Mouse (Mus musculus): ENCODE measurements around the gene Dhx40. TPM values are rescaled to one million over a fixed set of nuclear protein-coding genes. Genes with fewer than 3 reads are reported as not detected.

Gene Dhx40
- polyA plus RNA-seq, 1 experiment from 2014 or later, result 10.4 TPM

DNA sequence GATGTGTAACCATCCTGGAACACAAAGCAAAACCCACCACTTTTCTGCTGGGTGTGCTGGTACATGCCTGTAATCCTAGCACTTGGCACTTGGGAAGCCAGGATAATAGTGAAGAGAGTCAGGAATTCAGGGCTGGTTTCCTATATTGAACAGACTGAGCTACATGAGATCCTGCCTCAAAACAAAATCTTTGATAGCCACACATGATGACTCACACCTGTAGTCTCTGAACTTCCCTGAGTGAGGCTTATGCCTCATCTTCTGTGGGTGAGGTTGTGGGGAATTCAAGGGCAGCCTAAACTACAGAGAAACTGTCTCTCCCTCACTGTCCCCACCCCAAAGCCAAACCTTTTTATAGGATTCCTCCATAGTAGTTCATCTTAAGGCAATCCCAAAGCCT lies 47.2 kb downstream of the Dhx40 start:
- Histone ChIP-seq H3K4me3 (ENCODE audit: low read depth, low read length) (no peak overlapping the region), H3K4me2 (ENCODE audit: low read depth, low read length) (no peak overlapping the region), H3K27me3 (ENCODE audit: control insufficient read depth, insufficient read depth, low read depth, low read length) (no peaks in the 10 kb centered on the region), H3K36me3 (ENCODE audit: control insufficient read depth, insufficient read depth) (no peaks in the 10 kb centered on the region), H3K9ac (ENCODE audit: low read depth, low read length) (no peak overlapping the region), H3K4me1 (ENCODE audit: control insufficient read depth, low read depth, low read length) (peaks cover 22% of the 10 kb centered on the region), H3K27ac (ENCODE audit: low read length) (no peak overlapping the region), H3K9me3 (replicated peaks; ENCODE audit: control insufficient read depth, low read length) (no peaks in the 10 kb centered on the region)
- ATAC-seq (ENCODE audit: low read depth), result no peak

- 61% methylated on average over 2 of the region's 2 CpGs for WGBS (ENCODE audit: insufficient replicate concordance)
- H3K27ac ChIP-seq (ENCODE audit: low read length), result peak overlapping the region; percentile 100; the same call in 1 of the 2 replicates
- peaks cover 26% of the 10 kb centered on the region for H3K4me1 ChIP-seq (ENCODE audit: control insufficient read depth, low read depth, low read length)
- H3K9ac ChIP-seq (ENCODE audit: low read depth, low read length), result no peak overlapping the region
- H3K9me3 ChIP-seq (replicated peaks; ENCODE audit: control insufficient read depth, low read length), result no peaks in the 10 kb centered on the region
- no peaks in the 10 kb centered on the region for H3K36me3 ChIP-seq (ENCODE audit: control insufficient read depth, insufficient read depth)
- no peak overlapping the region for H3K4me2 ChIP-seq (ENCODE audit: low read depth, low read length)
- no peak for ATAC-seq (ENCODE audit: low read depth)
- H3K4me3 ChIP-seq (ENCODE audit: low read depth, low read length), result no peak overlapping the region
- H3K27me3 ChIP-seq (ENCODE audit: control insufficient read depth, insufficient read depth, low read depth, low read length), result no peaks in the 10 kb centered on the region
These were observed 47.7 kb downstream of the Dhx40 start for GRCm38 (mm10) chr11:86759886-86760285.

GRCm38 (mm10) chr11:86759226-86759625 lies 48.3 kb downstream of the Dhx40 start:
- peak overlapping the region; percentile 90 for H3K4me2 ChIP-seq (ENCODE audit: low read depth, low read length)
- H3K4me1 ChIP-seq (ENCODE audit: control insufficient read depth, low read depth, low read length), result peaks cover 30% of the 10 kb centered on the region
- H3K9ac ChIP-seq (ENCODE audit: low read depth, low read length), result peak overlapping the region; percentile 97
- ATAC-seq (ENCODE audit: low read depth), result no peak
- H3K27me3 ChIP-seq (ENCODE audit: control insufficient read depth, insufficient read depth, low read depth, low read length), result no peaks in the 10 kb centered on the region
- WGBS (ENCODE audit: insufficient replicate concordance), result 76% methylated on average over 1 of the region's 1 CpGs
- peak overlapping the region; percentile 100 for H3K27ac ChIP-seq (ENCODE audit: low read length)
- no peaks in the 10 kb centered on the region for H3K36me3 ChIP-seq (ENCODE audit: control insufficient read depth, insufficient read depth)
- H3K4me3 ChIP-seq (ENCODE audit: low read depth, low read length), result no peak overlapping the region
- no peaks in the 10 kb centered on the region for H3K9me3 ChIP-seq (replicated peaks; ENCODE audit: control insufficient read depth, low read length)

DNA sequence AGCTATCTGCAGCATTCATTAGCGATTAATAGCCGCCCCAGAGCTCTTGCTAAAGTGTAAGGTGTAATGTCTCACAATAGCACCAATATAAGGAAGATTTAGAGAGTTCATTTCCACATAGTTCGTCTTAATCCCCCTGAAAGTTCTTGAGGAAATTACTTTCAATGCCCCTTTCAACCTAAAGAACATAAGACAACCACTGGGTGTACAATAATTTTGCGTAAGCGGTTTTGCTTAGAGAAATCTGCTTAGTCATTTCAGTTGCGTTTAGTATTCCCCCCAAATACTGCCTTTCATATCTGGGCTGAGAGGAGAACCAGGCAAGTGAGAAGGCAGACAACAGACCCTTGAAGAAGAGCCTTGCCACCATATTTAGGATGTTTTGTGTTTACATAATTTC lies 49.0 kb downstream of the Dhx40 start:
- H3K27me3 ChIP-seq (ENCODE audit: control insufficient read depth, insufficient read depth, low read depth, low read length), result no peaks in the 10 kb centered on the region
- H3K9ac ChIP-seq (ENCODE audit: low read depth, low read length), result peak overlapping the region; percentile 97
- WGBS (ENCODE audit: insufficient replicate concordance), result 6% methylated on average over 6 of the region's 6 CpGs
- 0 out of 2 replicates have a peak, but pooled peaks cover under 1% of the 10 kb centered on the region for H3K36me3 ChIP-seq (ENCODE audit: control insufficient read depth, insufficient read depth)
- H3K4me1 ChIP-seq (ENCODE audit: control insufficient read depth, low read depth, low read length), result peaks cover 37% of the 10 kb centered on the region
- H3K4me3 ChIP-seq (ENCODE audit: low read depth, low read length), result peak overlapping the region; percentile 93
- ATAC-seq (ENCODE audit: low read depth), result peak; percentile 9; the same call in 1 of the 2 replicates
- H3K9me3 ChIP-seq (replicated peaks; ENCODE audit: control insufficient read depth, low read length), result no peaks in the 10 kb centered on the region
- peak overlapping the region; percentile 90 for H3K4me2 ChIP-seq (ENCODE audit: low read depth, low read length)
- H3K27ac ChIP-seq (ENCODE audit: low read length), result peak overlapping the region; percentile 100

- H3K9ac ChIP-seq (ENCODE audit: low read depth, low read length), result peak within 1 kb of the TSS; percentile 97
- H3K9me3 ChIP-seq (replicated peaks; ENCODE audit: control insufficient read depth, low read length), result no peaks in the 10 kb centered on the region
- H3K36me3 ChIP-seq (ENCODE audit: control insufficient read depth, insufficient read depth), result 0 out of 2 replicates have a peak, but pooled peaks cover 4% of the 10 kb centered on the region
- peak within 1 kb of the TSS; percentile 100 for H3K27ac ChIP-seq (ENCODE audit: low read length)
- peak; percentile 82 for ATAC-seq (ENCODE audit: low read depth)
- WGBS (ENCODE audit: insufficient replicate concordance), result under 1% methylated on average over 73 of the region's 73 CpGs
- peaks cover 43% of the 10 kb centered on the region for H3K4me1 ChIP-seq (ENCODE audit: control insufficient read depth, low read depth, low read length)
- H3K27me3 ChIP-seq (ENCODE audit: control insufficient read depth, insufficient read depth, low read depth, low read length), result no peaks in the 10 kb centered on the region
- peak within 1 kb of the TSS; percentile 90 for H3K4me2 ChIP-seq (ENCODE audit: low read depth, low read length)
- peak within 1 kb of the TSS; percentile 93 for H3K4me3 ChIP-seq (ENCODE audit: low read depth, low read length)
These were observed 49.8 kb downstream of the Dhx40 start, which contains the start of gene Cltc for GRCm38 (mm10) chr11:86757480-86758371. Gene Cltc (minus strand): TSS chr11:86757565.

- peaks cover 48% of the 10 kb centered on the region for H3K4me1 ChIP-seq (ENCODE audit: control insufficient read depth, low read depth, low read length)
- no peak for ATAC-seq (ENCODE audit: low read depth)
- peak overlapping the region; percentile 57 for H3K4me2 ChIP-seq (ENCODE audit: low read depth, low read length)
- peak overlapping the region; percentile 93 for H3K4me3 ChIP-seq (ENCODE audit: low read depth, low read length)
- under 1% methylated on average over 17 of the region's 18 CpGs for WGBS (ENCODE audit: insufficient replicate concordance)
- peak overlapping the region; percentile 100 for H3K27ac ChIP-seq (ENCODE audit: low read length)
- no peaks in the 10 kb centered on the region for H3K27me3 ChIP-seq (ENCODE audit: control insufficient read depth, insufficient read depth, low read depth, low read length)
- H3K9me3 ChIP-seq (replicated peaks; ENCODE audit: control insufficient read depth, low read length), result no peaks in the 10 kb centered on the region
- 0 out of 2 replicates have a peak, but pooled peaks cover 4% of the 10 kb centered on the region for H3K36me3 ChIP-seq (ENCODE audit: control insufficient read depth, insufficient read depth)
- H3K9ac ChIP-seq (ENCODE audit: low read depth, low read length), result peak overlapping the region; percentile 97
These were observed 50.4 kb downstream of the Dhx40 start for GRCm38 (mm10) chr11:86757142-86757479.

DNA sequence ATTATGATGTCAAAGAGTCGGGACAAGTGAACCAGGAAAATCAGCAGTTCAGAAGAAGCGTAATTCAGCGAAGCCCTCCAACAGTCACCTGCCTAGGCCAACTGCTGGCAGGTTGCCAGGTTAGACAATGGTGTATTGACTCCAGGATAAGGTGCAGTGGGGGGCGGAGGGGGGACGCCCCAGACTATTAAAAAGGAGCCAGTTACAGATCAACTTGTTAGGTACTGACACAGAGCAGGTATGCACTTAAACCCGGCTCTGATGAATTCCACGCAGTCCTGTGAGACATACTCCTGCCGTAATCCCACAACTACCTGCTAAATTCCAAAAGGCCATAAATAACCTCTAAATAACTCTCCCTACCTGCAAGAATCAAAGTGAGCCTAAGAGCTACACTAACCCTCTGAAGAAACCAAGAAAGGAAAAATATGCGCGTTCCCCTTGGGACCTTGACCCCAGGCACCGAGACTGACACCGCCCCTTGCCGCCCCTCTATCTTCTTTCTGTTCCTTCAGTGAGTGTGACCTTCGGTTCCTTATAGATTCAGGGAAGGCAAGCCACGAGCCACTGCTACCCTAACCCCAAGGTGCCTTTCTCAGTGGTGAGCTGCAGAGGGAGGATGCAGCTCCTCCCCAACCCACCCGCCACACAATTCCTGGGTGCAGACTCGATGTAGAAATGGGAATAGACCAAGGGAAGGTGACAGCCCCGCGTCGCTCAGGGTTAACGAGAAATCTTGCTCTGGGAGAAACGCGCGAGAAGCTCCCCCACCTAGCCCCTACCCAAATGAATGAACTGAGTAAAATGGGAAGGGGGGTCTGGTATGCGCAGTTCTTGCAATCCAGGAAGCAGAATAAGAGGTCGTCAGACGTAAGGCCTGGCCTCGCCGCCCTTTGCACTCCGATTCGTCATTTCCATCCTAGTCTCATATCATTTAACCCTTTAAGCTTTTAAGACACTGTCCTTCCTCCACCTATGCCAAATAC lies 51.1 kb downstream of the Dhx40 start:
- Histone ChIP-seq H3K4me1 (ENCODE audit: control insufficient read depth, low read depth, low read length) (peaks cover 51% of the 10 kb centered on the region), H3K9ac (ENCODE audit: low read depth, low read length) (peak overlapping the region; percentile 97), H3K9me3 (replicated peaks; ENCODE audit: control insufficient read depth, low read length) (no peaks in the 10 kb centered on the region), H3K4me3 (ENCODE audit: low read depth, low read length) (peak overlapping the region; percentile 93), H3K27ac (ENCODE audit: low read length) (peak overlapping the region; percentile 100), H3K4me2 (ENCODE audit: low read depth, low read length) (peak overlapping the region; percentile 57), H3K36me3 (ENCODE audit: control insufficient read depth, insufficient read depth) (0 out of 2 replicates have a peak, but pooled peaks cover 4% of the 10 kb centered on the region), H3K27me3 (ENCODE audit: control insufficient read depth, insufficient read depth, low read depth, low read length) (no peaks in the 10 kb centered on the region)
- ATAC-seq (ENCODE audit: low read depth), result no peak
- WGBS (ENCODE audit: insufficient replicate concordance), result 1% methylated on average over 31 of the region's 31 CpGs

DNA sequence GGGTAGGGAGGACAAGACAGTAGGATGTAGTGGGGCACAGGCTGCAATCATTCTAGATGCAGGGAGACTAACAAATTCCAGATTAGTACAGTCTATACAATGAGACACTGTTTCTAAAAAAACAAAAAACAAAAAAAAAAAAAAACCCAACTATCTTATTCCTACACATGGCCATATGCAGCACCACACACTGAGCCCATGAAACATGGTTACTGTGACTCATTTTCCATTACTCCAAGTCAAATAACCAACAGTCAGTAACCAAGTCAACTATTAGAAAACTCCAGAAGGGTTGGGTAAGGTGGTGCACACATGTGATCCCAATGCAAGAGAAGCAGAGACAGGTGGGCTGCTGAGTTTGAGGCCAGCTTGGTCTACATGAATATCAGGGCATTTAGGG lies 55.1 kb downstream of the Dhx40 start:
- H3K4me3 ChIP-seq (ENCODE audit: low read depth, low read length), result no peak overlapping the region
- no peaks in the 10 kb centered on the region for H3K9me3 ChIP-seq (replicated peaks; ENCODE audit: control insufficient read depth, low read length)
- H3K36me3 ChIP-seq (ENCODE audit: control insufficient read depth, insufficient read depth), result 0 out of 2 replicates have a peak, but pooled peaks cover 4% of the 10 kb centered on the region
- H3K4me1 ChIP-seq (ENCODE audit: control insufficient read depth, low read depth, low read length), result peaks cover 54% of the 10 kb centered on the region
- no peaks in the 10 kb centered on the region for H3K27me3 ChIP-seq (ENCODE audit: control insufficient read depth, insufficient read depth, low read depth, low read length)
- H3K4me2 ChIP-seq (ENCODE audit: low read depth, low read length), result 0 out of 2 replicates have a peak overlapping the region, but pooled peaks have one; percentile 21
- ATAC-seq (ENCODE audit: low read depth), result no peak
- no peak overlapping the region for H3K9ac ChIP-seq (ENCODE audit: low read depth, low read length)
- H3K27ac ChIP-seq (ENCODE audit: low read length), result no peak overlapping the region; the same call in 1 of the 2 replicates

Measured in liver, embryonic 16.5 days (tissue).